Mouse (Mus musculus) midbrain, embryonic 12.5 days (tissue): ENCODE data around the gene Trim38. TPM values are rescaled to one million over a fixed set of nuclear protein-coding genes. Genes with fewer than 3 reads are reported as not detected.
"Not testable (repeated sequence)": the region's sequence is repeated elsewhere in the genome, so short reads cannot be mapped to it uniquely, and the experiment has no call there.

Experiments
- ATAC-seq: fragments of 200-750 bp; cut with Nextera tagmentation; 2 replicates; pipeline ENCODE4 v1.8.0; 2017; ENCODE audit warnings: low read depth, moderate TSS enrichment, moderate library complexity; ENCODE audit not compliant: low FRiP score
- H3K27ac ChIP-seq: fragments of 300-500 bp; sonication (generic); replicated peaks from 2 replicates; pipeline ENCODE4 v1.5.1; 2016; ENCODE audit warnings: mild to moderate bottlenecking
- H3K27me3 ChIP-seq: fragments of 300-500 bp; sonication (generic); 2 replicates; pipeline ENCODE4 v1.6.1; 2016; ENCODE audit warnings: mild to moderate bottlenecking
- H3K36me3 ChIP-seq: fragments of 300-500 bp; sonication (generic); 2 replicates; pipeline ENCODE4 v1.6.1; 2016
- H3K4me1 ChIP-seq: fragments of 300-500 bp; sonication (generic); 2 replicates; pipeline ENCODE4 v1.6.1; 2016
- H3K4me2 ChIP-seq: fragments of 300-500 bp; sonication (generic); replicated peaks from 2 replicates; pipeline ENCODE4 v1.6.1; 2016; ENCODE audit warnings: mild to moderate bottlenecking, moderate library complexity
- H3K4me3 ChIP-seq: fragments of 300-500 bp; sonication (generic); 2 replicates; pipeline ENCODE4 v1.5.1; 2016; ENCODE audit warnings: mild to moderate bottlenecking
- H3K9ac ChIP-seq: fragments of 300-500 bp; sonication (generic); replicated peaks from 2 replicates; pipeline ENCODE4 v1.6.1; 2016; ENCODE audit warnings: mild to moderate bottlenecking, moderate library complexity
- H3K9me3 ChIP-seq: fragments of 300-500 bp; sonication (generic); 2 replicates; pipeline ENCODE4 v1.6.1; 2016; ENCODE audit warnings: mild to moderate bottlenecking
- WGBS: fragments of 180-500 bp; shearing (Covaris S2); methylation state at CpG from one replicate; pipeline ENCODE4 v1.1.7; 2016; 5-methylcytosine and 5-hydroxymethylcytosine counted together
- polyA plus RNA-seq: library from polyadenylated mRNA; unstranded; fragments of >200 nt; fragmentation: Nextera tagmentation; extraction: Ambion mirVana; gene quantifications from 2 replicates; pipeline ENCODE4 v1.2.1, GENCODE M21; 2016

Gene Trim38
- polyA plus RNA-seq, 1 experiment from 2014 or later = not detected

- Histone ChIP-seq H3K36me3 (no peaks in the 10 kb centered on the region), H3K4me1 (peaks cover 28% of the 10 kb centered on the region), H3K4me2 (no peak overlapping the region), H3K9ac (no peak overlapping the region), H3K27me3 (no peaks in the 10 kb centered on the region), H3K9me3 (no peaks in the 10 kb centered on the region), H3K4me3 (no peak overlapping the region), H3K27ac (no peak overlapping the region)
- 80% methylated on average over 3 of the region's 3 CpGs for WGBS
- no peak for ATAC-seq
Observed at GRCm38 (mm10) chr13:23759251-23759771, 10.4 kb upstream of the Trim38 start.

GRCm38 (mm10) chr13:23759916-23760239 lies 9.8 kb upstream of the Trim38 start:
- H3K36me3 ChIP-seq = no peaks in the 10 kb centered on the region
- H3K4me3 ChIP-seq = peak overlapping the region; percentile 43
- H3K9ac ChIP-seq = peak overlapping the region; percentile 32; the same call in 1 of the 2 replicates
- peak overlapping the region; percentile 90 for H3K27ac ChIP-seq
- no peaks in the 10 kb centered on the region for H3K27me3 ChIP-seq
- ATAC-seq = no peak
- 82% methylated on average over 1 of the region's 1 CpGs for WGBS
- peaks cover 32% of the 10 kb centered on the region for H3K4me1 ChIP-seq
- peak overlapping the region; percentile 73 for H3K4me2 ChIP-seq
- H3K9me3 ChIP-seq = no peaks in the 10 kb centered on the region

- Histone ChIP-seq H3K36me3 (no peaks in the 10 kb centered on the region), H3K27ac (peak overlapping the region; percentile 90), H3K27me3 (no peaks in the 10 kb centered on the region), H3K4me1 (peaks cover 32% of the 10 kb centered on the region), H3K4me2 (peak overlapping the region; percentile 73), H3K9me3 (no peaks in the 10 kb centered on the region), H3K4me3 (peak overlapping the region; percentile 43), H3K9ac (peak overlapping the region; percentile 32)
- no peak for ATAC-seq
- 2% methylated on average over 22 of the region's 27 CpGs for WGBS
Observed at GRCm38 (mm10) chr13:23760240-23760971, 9.3 kb upstream of the Trim38 start.

- peaks cover 32% of the 10 kb centered on the region for H3K4me1 ChIP-seq
- WGBS = under 1% methylated on average over 69 of the region's 72 CpGs
- peak; percentile 71 for ATAC-seq
Observed at GRCm38 (mm10) chr13:23760972-23761864, 8.5 kb upstream of the Trim38 start, which contains the start of gene Hist1h4a. Gene Hist1h4a (minus strand): TSS chr13:23761230.

GRCm38 (mm10) chr13:23761871-23762821 lies 7.6 kb upstream of the Trim38 start, which contains the start of gene Hist1h3a:
Gene Hist1h3a (minus strand): TSS chr13:23762386.
- H3K9me3 ChIP-seq, H3K27me3 ChIP-seq, H3K36me3 ChIP-seq: not testable (repeated sequence)
- peak; percentile 69 for ATAC-seq
- WGBS = under 1% methylated on average over 27 of the region's 52 CpGs
- Histone ChIP-seq H3K4me1 (peaks cover 32% of the 10 kb centered on the region), H3K27ac (peak within 1 kb of the TSS; percentile 90), H3K9ac (peak within 1 kb of the TSS; percentile 41), H3K4me2 (peak within 1 kb of the TSS; percentile 73), H3K4me3 (peak within 1 kb of the TSS; percentile 58)

More at GRCm38 (mm10) chr13:23760972-23761864, 8.5 kb upstream of the Trim38 start, which contains the start of gene Hist1h4a:
- H3K27me3 ChIP-seq = no peaks in the 10 kb centered on the region
- peak within 1 kb of the TSS; percentile 73 for H3K4me2 ChIP-seq
- peak within 1 kb of the TSS; percentile 90 for H3K27ac ChIP-seq
- H3K9ac ChIP-seq = peak within 1 kb of the TSS; percentile 41
- H3K4me3 ChIP-seq = peak within 1 kb of the TSS; percentile 43
- no peaks in the 10 kb centered on the region for H3K9me3 ChIP-seq
- no peaks in the 10 kb centered on the region for H3K36me3 ChIP-seq

- Histone ChIP-seq H3K9ac (peak overlapping the region; percentile 25; the same call in 1 of the 2 replicates), H3K27ac (peak overlapping the region; percentile 90), H3K4me3 (peak overlapping the region; percentile 58), H3K4me2 (peak overlapping the region; percentile 73), H3K9me3 (no peaks in the 10 kb centered on the region), H3K4me1 (peaks cover 28% of the 10 kb centered on the region), H3K27me3 (no peaks in the 10 kb centered on the region), H3K36me3 (no peaks in the 10 kb centered on the region)
- WGBS = 0% methylated on average over 10 of the region's 10 CpGs
- ATAC-seq = no peak
Observed at GRCm38 (mm10) chr13:23763242-23763585, 6.5 kb upstream of the Trim38 start.

- peak within 1 kb of the TSS; percentile 71 for H3K9ac ChIP-seq
- 3% methylated on average over 34 of the region's 34 CpGs for WGBS
- H3K27ac ChIP-seq = peak within 1 kb of the TSS; percentile 90
- H3K4me3 ChIP-seq = peak within 1 kb of the TSS; percentile 58
- H3K4me1 ChIP-seq = peaks cover 28% of the 10 kb centered on the region
- peak within 1 kb of the TSS; percentile 73 for H3K4me2 ChIP-seq
- H3K27me3 ChIP-seq = no peaks in the 10 kb centered on the region
- H3K9me3 ChIP-seq = no peaks in the 10 kb centered on the region
- peak; percentile 75 for ATAC-seq
- H3K36me3 ChIP-seq = no peaks in the 10 kb centered on the region
Observed at GRCm38 (mm10) chr13:23763586-23764323, 6.0 kb upstream of the Trim38 start, which contains the start of gene Hist1h1a. Gene Hist1h1a (plus strand): TSS chr13:23763666.

GRCm38 (mm10) chr13:23764324-23765171 lies 5.2 kb upstream of the Trim38 start:
- peak overlapping the region; percentile 90 for H3K27ac ChIP-seq
- 31% methylated on average over 12 of the region's 12 CpGs for WGBS

GRCm38 (mm10) chr13:23765172-23765513 lies 4.6 kb upstream of the Trim38 start:
- Histone ChIP-seq H3K36me3 (no peaks in the 10 kb centered on the region), H3K9me3 (no peaks in the 10 kb centered on the region), H3K4me1 (peaks cover 24% of the 10 kb centered on the region), H3K27ac (no peak overlapping the region), H3K27me3 (no peaks in the 10 kb centered on the region), H3K4me2 (no peak overlapping the region), H3K4me3 (no peak overlapping the region), H3K9ac (no peak overlapping the region)
- WGBS = 63% methylated on average over 1 of the region's 1 CpGs
- no peak for ATAC-seq

More at GRCm38 (mm10) chr13:23764324-23765171, 5.2 kb upstream of the Trim38 start:
- H3K9ac ChIP-seq = peak overlapping the region; percentile 71
- peak overlapping the region; percentile 73 for H3K4me2 ChIP-seq
- no peak for ATAC-seq
- no peaks in the 10 kb centered on the region for H3K36me3 ChIP-seq
- peaks cover 28% of the 10 kb centered on the region for H3K4me1 ChIP-seq
- H3K4me3 ChIP-seq = peak overlapping the region; percentile 58
- H3K9me3 ChIP-seq = no peaks in the 10 kb centered on the region
- no peaks in the 10 kb centered on the region for H3K27me3 ChIP-seq

GRCm38 (mm10) chr13:23766772-23767171 lies 2.9 kb upstream of the Trim38 start:
- no peak for ATAC-seq
- no peak overlapping the region for H3K4me2 ChIP-seq
- H3K4me1 ChIP-seq = peaks cover 15% of the 10 kb centered on the region
- no peak overlapping the region for H3K27ac ChIP-seq
- H3K27me3 ChIP-seq = no peaks in the 10 kb centered on the region
- H3K36me3 ChIP-seq = no peaks in the 10 kb centered on the region
- H3K9me3 ChIP-seq = no peaks in the 10 kb centered on the region
- H3K9ac ChIP-seq = no peak overlapping the region
- no peak overlapping the region for H3K4me3 ChIP-seq
